Mouse (Mus musculus) heart, postnatal 4 days (tissue): ENCODE measurements around the gene Mycl. TPM values are rescaled to one million over a fixed set of nuclear protein-coding genes. Genes with fewer than 3 reads are reported as not detected.

Experiments
- DNase-seq: peaks from one replicate; pipeline ENCODE4 v3.0.0; 2021
- total RNA-seq, 2 experiments: library from RNA; stranded (reverse); gene quantifications; 2 replicates each; pipeline ENCODE4 v1.2.3; 2021

Mycl gene
- total RNA-seq = under 1 TPM; 0.14 to 0.29 TPM

- peak; percentile 82 for DNase-seq
These were observed at the start of gene Mycl for GRCm38 (mm10) chr4:122995404-122996220. Mycl (plus strand) TSS chr4:122995652.

GRCm38 (mm10) chr4:122947223-122947622 is 48.2 kb upstream of the Mycl start:
- DNase-seq = no peak

- no peak for DNase-seq
These were observed 46.4 kb upstream of the Mycl start for GRCm38 (mm10) chr4:122949096-122949495.

GRCm38 (mm10) chr4:122954680-122955411 is 40.6 kb upstream of the Mycl start:
- DNase-seq = no peak

- peak; percentile 90 for DNase-seq
These were observed 39.9 kb upstream of the Mycl start for GRCm38 (mm10) chr4:122955412-122956136.

GRCm38 (mm10) chr4:122956301-122956700 is 39.2 kb upstream of the Mycl start:
- no peak for DNase-seq

- no peak for DNase-seq
These were observed 36.9 kb upstream of the Mycl start for GRCm38 (mm10) chr4:122958491-122959031.

- no peak for DNase-seq
These were observed 35.6 kb upstream of the Mycl start for GRCm38 (mm10) chr4:122959816-122960215.

GRCm38 (mm10) chr4:122960321-122961099 is 34.9 kb upstream of the Mycl start:
- no peak for DNase-seq

DNA sequence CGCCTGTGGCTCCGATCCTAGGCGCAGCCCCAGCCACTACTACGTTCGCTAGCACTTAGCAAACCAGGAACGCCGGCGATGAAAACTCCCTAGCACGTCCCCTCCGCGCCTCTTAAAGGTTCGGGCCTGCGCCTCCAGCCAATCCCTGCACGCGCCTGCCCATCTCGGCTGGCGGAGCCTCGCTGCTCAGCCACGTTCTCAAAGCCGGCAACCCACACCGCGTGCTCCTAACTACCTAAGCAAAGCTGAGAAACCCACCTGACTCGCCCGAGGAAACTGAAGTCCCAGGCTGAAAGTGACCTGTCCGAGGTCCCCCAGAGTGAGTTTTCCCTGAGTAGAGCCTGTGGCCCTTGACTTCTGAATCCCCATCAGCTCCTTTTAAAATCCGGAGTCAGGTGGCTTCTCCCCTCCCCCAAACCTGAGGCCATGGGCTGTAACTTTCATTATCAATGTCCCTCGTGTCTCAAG is 34.3 kb upstream of the Mycl start, which contains the start of gene Mfsd2a:
Gene Mfsd2a, minus strand, starts transcription at position 89 of the 468 bp plus-strand sequence.
- DNase-seq = peak; percentile 51

DNA sequence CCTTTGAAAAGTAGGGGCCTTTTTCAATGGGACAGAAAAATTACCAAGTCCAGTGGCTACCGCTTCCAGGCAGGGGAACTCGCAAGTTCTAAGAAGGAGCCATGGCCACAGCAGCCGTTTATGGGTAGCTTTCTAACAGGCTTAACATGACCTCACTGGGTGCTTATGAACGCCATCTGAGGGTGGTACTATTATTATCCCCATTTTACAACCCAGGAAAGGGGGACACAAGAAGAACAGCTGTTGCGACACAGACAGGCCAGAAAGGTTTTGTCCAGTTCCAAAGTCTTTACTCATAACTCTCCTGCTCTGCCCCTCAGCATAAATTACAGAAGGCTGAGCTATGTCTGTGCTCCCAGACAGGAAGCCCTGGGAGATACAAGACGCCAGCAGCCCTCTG is 33.9 kb upstream of the Mycl start:
- DNase-seq = no peak

GRCm38 (mm10) chr4:122962751-122963150 is 32.7 kb upstream of the Mycl start:
- peak; percentile 44 for DNase-seq

GRCm38 (mm10) chr4:122968106-122968505 is 27.3 kb upstream of the Mycl start:
- no peak for DNase-seq

DNA sequence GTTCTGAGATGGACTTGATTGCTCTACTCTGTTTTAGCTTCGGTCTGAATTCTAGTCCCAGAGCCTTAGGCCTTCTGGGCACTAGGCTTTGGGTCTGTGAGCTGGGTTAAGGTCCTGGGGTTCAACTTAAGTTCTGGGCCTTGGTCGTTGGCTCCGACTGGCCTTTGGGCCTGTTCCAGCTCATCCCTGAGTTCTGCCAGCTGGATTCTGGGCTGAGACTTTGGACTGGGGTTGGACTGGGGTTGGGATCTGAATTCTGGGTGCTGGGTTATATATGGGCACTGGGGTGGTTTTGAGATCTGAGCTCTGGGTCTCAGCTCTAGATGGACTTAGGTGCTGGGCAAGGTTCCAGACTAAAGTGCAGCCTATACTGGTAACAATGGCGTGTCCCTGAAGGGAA is 24.3 kb upstream of the Mycl start:
- DNase-seq = no peak

DNA sequence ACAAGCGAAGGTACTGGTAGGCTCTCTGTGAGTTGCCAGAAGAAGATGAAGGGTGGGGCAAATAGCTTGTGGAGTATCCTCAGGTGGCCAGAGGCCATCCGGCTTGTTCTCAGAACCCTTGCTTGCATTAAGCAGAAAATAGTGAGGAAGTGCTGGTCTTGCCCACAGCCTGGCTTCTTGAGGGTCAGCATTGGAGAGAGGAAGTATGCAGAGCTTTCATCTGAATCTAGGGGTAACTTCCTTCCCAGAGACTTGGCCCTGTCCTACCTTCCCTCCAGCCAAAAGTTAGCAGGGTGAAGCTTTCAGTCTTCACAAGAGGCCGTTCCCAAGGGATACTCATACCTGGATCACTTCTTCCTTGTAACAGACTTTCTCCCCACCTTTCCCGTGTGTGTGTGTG is 23.8 kb upstream of the Mycl start:
- no peak for DNase-seq

DNA sequence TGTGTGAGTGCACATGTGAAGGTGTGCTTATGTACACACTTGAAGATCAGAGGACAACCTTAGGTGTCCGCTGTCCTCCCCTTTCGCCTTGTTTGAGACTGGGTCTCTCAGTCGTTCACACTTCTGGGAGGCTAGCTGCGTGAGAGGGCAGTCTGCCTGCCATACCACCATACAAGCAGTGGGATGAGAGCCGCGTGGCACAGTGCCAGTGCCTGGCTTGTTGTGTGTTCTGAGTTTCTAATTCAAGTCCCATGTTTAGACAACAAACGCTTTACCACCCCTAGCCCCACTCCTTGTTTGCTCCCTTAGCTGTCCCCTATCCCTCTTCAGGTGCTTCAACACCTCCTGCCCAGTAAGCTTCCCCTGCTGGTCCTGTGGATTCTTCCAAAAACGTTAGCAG is 23.4 kb upstream of the Mycl start:
- DNase-seq = no peak

GRCm38 (mm10) chr4:122974976-122975520 is 20.4 kb upstream of the Mycl start:
- no peak for DNase-seq

GRCm38 (mm10) chr4:122976885-122977284 is 18.6 kb upstream of the Mycl start:
- DNase-seq = no peak

- DNase-seq = no peak
These were observed 16.6 kb upstream of the Mycl start for GRCm38 (mm10) chr4:122978850-122979249.

DNA sequence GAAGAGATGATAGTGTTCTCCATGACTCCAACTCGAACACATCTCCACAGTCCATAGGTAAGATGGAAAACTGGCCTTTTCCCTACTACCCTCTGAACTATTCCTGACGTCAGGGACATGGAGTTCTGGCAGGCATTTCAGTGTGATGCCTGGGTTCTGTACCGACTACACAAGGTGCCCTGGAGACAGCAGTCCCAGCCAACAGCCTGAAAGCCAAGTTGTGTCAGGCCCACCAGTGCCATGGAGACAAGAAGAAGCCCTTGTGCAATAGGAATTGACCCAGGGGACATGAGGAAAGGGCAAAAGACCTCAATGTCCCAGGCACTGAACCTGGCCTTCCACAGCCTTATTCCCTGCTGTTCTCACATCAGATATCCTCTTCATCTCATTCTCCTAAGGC is 15.6 kb upstream of the Mycl start:
- no peak for DNase-seq

DNA sequence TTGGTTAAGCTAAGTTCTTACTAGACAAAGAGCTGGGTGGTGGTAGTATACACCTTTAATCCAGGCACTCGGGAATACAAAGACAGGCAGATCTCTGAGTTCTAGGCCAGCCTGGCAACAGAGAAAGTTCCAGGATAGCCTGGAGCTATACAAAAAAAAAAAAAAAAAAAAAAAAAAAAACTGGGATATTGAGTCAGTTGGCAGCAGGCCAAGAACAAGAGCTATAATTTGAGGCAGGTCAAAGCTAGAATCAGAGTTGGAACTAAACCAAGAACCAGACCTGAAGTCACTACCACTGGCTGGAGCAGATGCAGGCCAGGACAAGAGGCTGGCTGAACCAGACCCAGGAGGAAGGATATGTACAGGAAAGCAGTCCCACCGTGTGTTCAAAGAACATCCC is 14.8 kb upstream of the Mycl start:
- DNase-seq = no peak

- no peak for DNase-seq
These were observed 14.2 kb upstream of the Mycl start for GRCm38 (mm10) chr4:122981238-122981637.
